Mouse (Mus musculus) limb, embryonic 10.5 days (tissue): ENCODE data around the gene Cops6. TPM values are rescaled to one million over a fixed set of nuclear protein-coding genes. Genes with fewer than 3 reads are reported as not detected.
A peak's percentile ranks its signal among the peaks of the same experiment; 100 is the strongest.

Source experiments
- DNase-seq: peaks from one replicate; pipeline ENCODE4 v3.0.0-alpha.2; 2017; ENCODE audit warnings: low spot score
- H3K27ac ChIP-seq: fragments of 300-500 bp; sonication (generic); 2 replicates; pipeline ENCODE4 v1.5.1; 2016; ENCODE audit warnings: mild to moderate bottlenecking
- H3K27me3 ChIP-seq: fragments of 300-500 bp; sonication (generic); 2 replicates; pipeline ENCODE4 v1.6.1; 2016; ENCODE audit warnings: low read depth, mild to moderate bottlenecking; ENCODE audit not compliant: poor library complexity, severe bottlenecking
- H3K36me3 ChIP-seq: fragments of 300-500 bp; sonication (generic); 2 replicates; pipeline ENCODE4 v1.6.1; 2016; ENCODE audit warnings: mild to moderate bottlenecking, moderate library complexity
- H3K4me1 ChIP-seq: fragments of 300-500 bp; sonication (generic); 2 replicates; pipeline ENCODE4 v1.6.1; 2016
- H3K4me3 ChIP-seq: fragments of 300-500 bp; sonication (generic); 2 replicates; pipeline ENCODE4 v1.5.1; 2016; ENCODE audit warnings: mild to moderate bottlenecking, moderate library complexity
- H3K9me3 ChIP-seq: fragments of 300-500 bp; sonication (generic); replicated peaks from 2 replicates; pipeline ENCODE4 v1.6.1; 2016; ENCODE audit warnings: mild to moderate bottlenecking
- WGBS: fragments of 180-500 bp; shearing (Covaris S2); methylation state at CpG from one replicate; pipeline ENCODE4 v1.1.7; 2016; 5-methylcytosine and 5-hydroxymethylcytosine counted together
- polyA plus RNA-seq: library from polyadenylated mRNA; unstranded; fragments of >200 nt; fragmentation: Nextera tagmentation; extraction: Ambion mirVana; gene quantifications from 2 replicates; pipeline ENCODE4 v1.2.1, GENCODE M21; 2016

Gene Cops6
- polyA plus RNA-seq, 1 experiment from 2014 or later = 386 TPM

DNA sequence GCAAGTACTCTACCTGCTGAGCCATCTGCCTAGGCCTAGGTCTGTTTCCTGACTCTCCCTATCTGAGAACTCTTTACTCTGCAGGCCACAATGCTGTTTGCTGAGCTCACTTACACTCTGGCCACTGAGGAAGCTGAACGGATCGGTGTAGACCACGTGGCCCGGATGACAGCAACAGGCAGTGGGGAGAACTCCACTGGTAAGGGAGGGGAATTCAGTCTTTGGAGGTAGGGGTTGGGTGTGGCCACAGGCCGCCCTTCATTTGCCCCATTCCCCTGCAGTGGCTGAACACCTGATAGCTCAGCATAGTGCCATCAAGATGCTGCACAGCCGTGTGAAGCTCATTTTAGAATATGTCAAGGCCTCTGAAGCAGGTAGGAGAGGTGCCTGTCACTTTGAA is 2.2 kb downstream of the Cops6 start:
- 82% methylated on average over 6 of the region's 6 CpGs for WGBS
- DNase-seq = no peak
- peaks cover 63% of the 10 kb centered on the region for H3K36me3 ChIP-seq
- H3K4me3 ChIP-seq = 0 out of 2 replicates have a peak overlapping the region, but pooled peaks have one; percentile 10
- H3K27me3 ChIP-seq = no peaks in the 10 kb centered on the region
- peaks cover 22% of the 10 kb centered on the region for H3K4me1 ChIP-seq
- H3K27ac ChIP-seq = no peak overlapping the region
- H3K9me3 ChIP-seq = no peaks in the 10 kb centered on the region

DNA sequence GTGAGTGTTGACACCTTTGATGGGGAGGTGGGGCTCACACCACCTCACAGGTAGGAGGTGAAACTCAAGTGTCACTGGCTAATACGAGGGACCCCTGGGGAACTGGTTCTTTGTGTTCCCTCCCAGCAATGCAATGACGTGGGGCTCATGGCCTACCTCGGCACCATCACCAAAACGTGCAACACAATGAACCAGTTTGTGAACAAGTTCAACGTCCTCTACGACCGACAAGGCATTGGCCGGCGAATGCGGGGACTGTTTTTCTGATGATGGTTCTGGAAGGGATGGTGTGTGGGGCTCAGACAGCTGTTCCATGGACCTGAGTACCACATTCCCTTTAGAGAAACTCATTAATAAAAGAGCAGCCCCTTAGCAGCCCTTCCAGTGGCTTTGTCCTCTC is 2.7 kb downstream of the Cops6 start:
- Histone ChIP-seq H3K9me3 (no peaks in the 10 kb centered on the region), H3K27ac (no peak overlapping the region), H3K4me3 (no peak overlapping the region), H3K27me3 (no peaks in the 10 kb centered on the region), H3K36me3 (peaks cover 69% of the 10 kb centered on the region), H3K4me1 (peaks cover 22% of the 10 kb centered on the region)
- no peak for DNase-seq
- 76% methylated on average over 10 of the region's 10 CpGs for WGBS

DNA sequence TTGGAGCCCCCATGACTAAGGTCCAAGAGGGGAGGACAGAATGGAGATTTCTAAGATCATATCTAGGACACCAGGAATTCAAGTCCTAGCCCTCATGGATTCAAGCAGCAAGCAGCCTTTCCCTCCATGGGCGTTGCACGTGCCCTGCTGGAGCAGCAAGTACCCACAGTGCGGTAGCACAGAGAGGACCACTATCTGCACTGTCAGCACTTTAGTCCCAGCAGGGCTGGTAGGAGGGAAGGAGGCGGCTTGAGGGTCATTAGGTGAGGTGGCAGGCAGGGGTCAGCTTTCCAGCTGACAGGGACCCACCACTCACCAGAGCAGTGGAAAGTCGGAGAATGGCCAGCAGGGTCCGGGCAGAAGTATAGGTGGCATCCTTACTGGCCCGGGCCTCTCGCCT is 4.7 kb downstream of the Cops6 start:
- H3K27me3 ChIP-seq = no peaks in the 10 kb centered on the region
- peaks cover 25% of the 10 kb centered on the region for H3K4me1 ChIP-seq
- H3K36me3 ChIP-seq = peaks cover 84% of the 10 kb centered on the region
- WGBS = 79% methylated on average over 8 of the region's 8 CpGs
- no peak overlapping the region for H3K4me3 ChIP-seq
- H3K9me3 ChIP-seq = no peaks in the 10 kb centered on the region
- DNase-seq = no peak
- H3K27ac ChIP-seq = no peak overlapping the region

DNA sequence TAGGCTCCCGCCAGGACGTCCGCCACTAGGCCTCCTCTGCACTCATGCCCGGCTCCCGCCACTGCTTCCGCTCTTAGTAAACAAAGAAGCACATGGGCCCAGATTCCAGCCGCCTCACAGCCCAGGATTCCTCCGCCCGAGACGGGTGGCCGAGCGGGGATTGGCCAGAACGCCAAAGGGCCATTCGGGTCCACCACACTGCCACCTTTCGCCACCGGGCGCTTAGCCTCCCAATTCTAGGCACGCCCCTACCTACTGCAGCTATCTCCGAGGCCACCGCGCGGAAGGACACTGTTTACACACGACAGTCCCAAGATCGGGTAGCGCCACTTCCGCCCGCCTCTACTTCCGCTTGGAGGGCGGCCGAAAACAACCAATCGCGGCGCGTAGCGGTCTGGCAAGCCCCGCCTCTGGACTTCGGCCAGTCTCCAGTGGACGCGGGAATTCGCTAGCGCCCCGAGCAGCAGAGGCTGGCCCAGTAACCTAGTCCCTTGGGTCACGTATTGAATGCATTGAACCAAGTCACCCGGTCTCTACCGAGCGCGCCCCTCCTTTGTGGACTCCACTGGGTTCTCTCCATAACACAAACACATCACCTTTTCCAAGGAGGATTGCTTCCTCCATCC is 10.2 kb downstream of the Cops6 start:
- Histone ChIP-seq H3K27ac (peak overlapping the region; percentile 96), H3K27me3 (no peaks in the 10 kb centered on the region), H3K4me1 (peaks cover 15% of the 10 kb centered on the region), H3K4me3 (peak overlapping the region; percentile 84), H3K9me3 (no peaks in the 10 kb centered on the region), H3K36me3 (peaks cover 74% of the 10 kb centered on the region)
- DNase-seq = peak; percentile 98
- WGBS = under 1% methylated on average over 47 of the region's 47 CpGs

DNA sequence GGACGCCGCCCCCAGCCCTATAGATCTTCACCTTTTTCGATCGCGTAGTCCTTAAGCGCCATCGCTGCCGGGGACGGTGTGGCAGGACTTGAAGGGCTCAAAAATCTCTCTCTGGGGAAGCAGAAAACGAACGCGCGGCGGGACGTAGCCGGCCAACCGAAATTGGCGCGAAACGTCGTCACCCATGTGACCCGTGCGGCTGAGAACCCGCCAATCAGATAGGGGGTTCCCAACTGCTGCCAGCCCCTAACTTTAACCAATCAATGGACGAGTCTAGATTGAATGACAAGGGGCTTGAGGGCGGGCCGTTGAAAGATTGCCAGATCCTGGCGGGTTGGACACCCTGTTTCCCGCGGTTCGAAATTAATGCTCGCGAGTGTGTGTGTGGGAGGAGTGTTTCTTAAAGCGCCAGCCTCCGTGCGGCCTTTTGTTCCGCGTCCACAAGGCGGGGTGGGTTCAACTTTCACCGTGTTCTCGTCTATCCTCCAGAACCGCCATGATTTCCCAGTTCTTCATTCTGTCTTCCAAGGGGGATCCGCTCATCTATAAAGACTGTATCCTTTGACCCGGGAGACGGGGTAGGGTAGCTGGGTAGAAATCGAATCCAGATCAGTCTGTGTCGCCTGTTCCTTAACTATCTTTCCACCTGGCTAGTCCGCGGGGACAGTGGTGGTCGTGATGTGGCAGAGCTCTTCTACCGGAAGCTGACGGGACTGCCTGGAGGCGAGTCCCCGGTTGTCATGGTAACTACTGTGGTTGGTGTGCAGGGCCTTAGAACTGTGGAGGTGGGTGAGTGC is 11.0 kb downstream of the Cops6 start, which contains the start of the genes Ap4m1 and Mcm7:
Gene Ap4m1, plus strand, starts transcription at position 308 of the 797 bp plus-strand sequence.
Gene Mcm7, minus strand, starts transcription at position 728 of the 797 bp plus-strand sequence.
- peaks cover 73% of the 10 kb centered on the region for H3K36me3 ChIP-seq
- WGBS = under 1% methylated on average over 54 of the region's 54 CpGs

DNA sequence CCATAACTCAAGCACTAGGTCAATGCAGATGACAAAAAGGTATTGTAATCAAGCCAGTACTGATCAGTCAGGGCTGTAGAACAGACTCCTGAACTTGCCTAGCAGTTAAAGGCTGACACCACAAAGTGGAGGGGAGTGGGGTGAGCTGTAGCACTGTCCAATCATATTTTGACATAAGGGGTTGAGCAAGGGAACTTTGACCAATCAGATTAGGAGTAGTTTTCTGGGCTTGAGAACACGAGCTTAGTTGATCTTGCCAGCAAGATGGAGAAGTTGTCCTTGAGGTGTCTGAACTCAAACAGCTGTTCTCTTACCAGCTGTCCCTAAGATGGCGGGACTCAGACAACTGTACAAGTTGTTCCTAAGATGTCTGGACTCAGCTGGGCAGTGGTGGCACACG is 12.3 kb downstream of the Cops6 start:
- H3K36me3 ChIP-seq = peaks cover 73% of the 10 kb centered on the region
- peak overlapping the region; percentile 84 for H3K4me3 ChIP-seq
- H3K27me3 ChIP-seq = no peaks in the 10 kb centered on the region
- peaks cover 15% of the 10 kb centered on the region for H3K4me1 ChIP-seq
- 82% methylated on average over 3 of the region's 3 CpGs for WGBS
- H3K9me3 ChIP-seq = no peaks in the 10 kb centered on the region
- no peak overlapping the region for H3K27ac ChIP-seq
- DNase-seq = no peak

More for the DNA sequence above, 11.0 kb downstream of the Cops6 start, which contains the start of the genes Ap4m1 and Mcm7:
- Histone ChIP-seq H3K27ac (peak within 1 kb of the TSS; percentile 96), H3K27me3 (no peaks in the 10 kb centered on the region), H3K9me3 (no peaks in the 10 kb centered on the region), H3K4me1 (peaks cover 15% of the 10 kb centered on the region), H3K4me3 (peak within 1 kb of the TSS; percentile 84)
- peak; percentile 89 for DNase-seq

DNA sequence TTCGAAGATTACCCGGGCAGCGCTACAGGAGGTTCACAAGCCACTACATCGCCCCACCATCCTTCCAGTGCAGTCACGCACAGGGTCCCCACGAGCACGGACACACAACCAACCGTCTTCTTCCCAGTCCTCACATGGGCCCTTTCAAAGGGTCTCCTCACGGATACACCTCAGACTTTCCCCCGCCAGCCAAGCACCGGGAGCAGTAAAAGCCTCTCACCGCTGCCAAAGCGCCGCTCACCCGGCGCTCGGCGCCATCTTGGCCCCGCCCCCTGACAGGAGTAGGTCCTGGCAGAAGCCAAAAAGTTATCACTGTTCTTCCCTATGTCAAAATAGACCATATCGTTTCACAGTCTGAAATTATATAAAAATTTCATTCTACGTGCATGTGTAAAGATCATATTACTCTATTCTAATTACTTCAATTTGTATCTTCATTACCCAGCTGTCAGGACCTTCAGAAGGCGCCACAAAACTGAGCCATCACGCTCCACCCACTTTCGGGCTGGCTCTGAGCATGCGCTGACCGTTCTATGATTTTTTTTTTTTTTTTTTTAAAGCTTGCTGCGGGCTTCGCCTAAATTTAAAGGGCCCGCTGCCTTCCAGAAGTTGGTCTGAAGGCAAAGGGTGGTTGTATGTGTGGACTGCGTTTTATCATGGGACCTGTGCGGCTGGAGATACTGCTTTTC is 26.2 kb downstream of the Cops6 start, which contains the start of the genes Taf6 and Cnpy4:
Gene Taf6, minus strand, starts transcription at position 502 of the 689 bp plus-strand sequence.
Gene Cnpy4, plus strand, starts transcription at position 536 of the 689 bp plus-strand sequence.
- under 1% methylated on average over 31 of the region's 31 CpGs for WGBS
- peaks cover 58% of the 10 kb centered on the region for H3K36me3 ChIP-seq
- no peaks in the 10 kb centered on the region for H3K9me3 ChIP-seq
- H3K4me1 ChIP-seq = peaks cover 11% of the 10 kb centered on the region
- H3K27me3 ChIP-seq = no peaks in the 10 kb centered on the region
- H3K27ac ChIP-seq = peak within 1 kb of the TSS; percentile 93
- H3K4me3 ChIP-seq = peak within 1 kb of the TSS; percentile 69
- DNase-seq = peak; percentile 84

DNA sequence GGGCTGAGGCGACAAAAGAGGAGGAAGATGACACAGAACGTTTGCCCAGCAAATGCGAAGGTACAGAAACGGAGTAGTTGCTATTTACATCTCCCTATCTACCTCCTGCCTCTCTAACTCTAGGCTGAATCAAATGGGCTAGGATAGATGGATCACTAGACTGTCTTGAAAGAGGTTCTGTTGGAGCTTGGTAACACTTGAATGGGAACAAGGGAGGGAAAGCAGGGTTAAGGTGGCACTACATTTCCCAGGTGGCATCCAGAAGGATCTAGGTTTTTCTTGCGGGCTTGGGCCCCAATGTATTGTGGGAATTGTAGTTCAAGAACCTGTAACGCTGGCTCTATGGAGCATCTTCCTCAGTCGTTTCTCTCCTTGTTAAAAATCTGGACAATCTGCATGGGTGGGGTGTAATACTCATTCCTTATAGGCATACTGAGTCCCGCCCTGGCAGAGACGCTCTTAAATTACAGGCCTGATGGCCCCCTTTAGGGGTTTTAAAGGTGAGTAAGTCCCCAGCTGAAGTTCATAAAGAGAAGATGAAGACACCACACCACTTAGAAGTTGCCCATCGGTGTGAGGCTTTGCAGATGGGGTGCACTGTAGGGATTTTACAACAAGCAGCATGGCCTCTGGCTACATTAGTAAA is 26.9 kb downstream of the Cops6 start:
- H3K36me3 ChIP-seq = peaks cover 58% of the 10 kb centered on the region
- H3K27ac ChIP-seq = peak overlapping the region; percentile 93
- H3K4me1 ChIP-seq = peaks cover 11% of the 10 kb centered on the region
- no peaks in the 10 kb centered on the region for H3K27me3 ChIP-seq
- 2% methylated on average over 10 of the region's 10 CpGs for WGBS
- DNase-seq = peak; percentile 43
- H3K4me3 ChIP-seq = peak overlapping the region; percentile 69
- no peaks in the 10 kb centered on the region for H3K9me3 ChIP-seq

DNA sequence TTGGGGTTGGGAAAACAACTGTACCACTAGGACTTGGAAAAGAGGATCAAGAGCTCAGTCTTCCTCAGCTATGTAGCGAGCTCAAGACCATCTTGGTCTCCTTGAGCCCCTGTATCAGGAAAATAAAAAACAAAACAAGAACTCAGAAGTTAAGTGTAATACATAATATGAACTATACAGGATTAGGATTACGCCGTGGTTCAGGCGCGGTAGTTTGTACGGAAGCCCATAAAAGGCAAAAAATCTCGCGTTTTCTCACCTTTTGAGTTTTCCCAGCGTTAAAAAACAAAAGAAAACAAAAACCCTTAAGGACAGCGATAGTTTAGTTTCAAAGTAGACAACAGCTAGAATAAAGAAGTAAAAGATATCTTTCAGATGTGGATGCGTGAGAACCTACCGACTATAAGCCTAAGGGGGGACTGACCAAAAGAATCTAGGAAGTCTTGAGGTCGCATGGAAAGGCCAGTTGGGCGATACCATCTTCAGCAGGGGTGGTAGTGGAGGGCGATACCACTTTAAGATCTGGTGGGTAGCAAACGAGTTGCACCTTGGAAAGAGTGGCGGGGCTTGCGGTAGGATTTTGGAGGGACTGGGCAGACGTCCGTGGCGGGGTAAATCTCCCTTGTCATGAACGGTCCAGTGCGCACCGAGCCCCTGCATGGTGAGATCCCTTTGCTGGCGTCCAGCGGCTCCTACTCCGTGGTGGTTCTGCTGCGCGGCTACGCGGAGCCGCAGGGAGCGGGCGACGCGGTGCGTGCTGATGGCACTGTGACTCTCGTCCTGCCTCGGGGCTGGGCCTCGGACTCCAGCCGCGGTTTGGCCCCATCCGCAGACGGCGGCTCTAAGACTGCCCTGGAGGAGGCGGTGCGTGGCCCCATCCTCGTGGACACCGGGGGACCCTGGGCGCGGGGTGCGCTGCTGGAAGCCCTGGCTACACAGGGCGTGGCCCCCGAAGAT is 33.2 kb downstream of the Cops6 start, which contains the start of gene Mblac1:
Gene Mblac1, plus strand, starts transcription at position 544 of the 957 bp plus-strand sequence.
- Histone ChIP-seq H3K9me3 (no peaks in the 10 kb centered on the region), H3K36me3 (peaks cover 47% of the 10 kb centered on the region), H3K27me3 (no peaks in the 10 kb centered on the region), H3K27ac (peak within 1 kb of the TSS; percentile 94), H3K4me1 (peaks cover 13% of the 10 kb centered on the region), H3K4me3 (peak within 1 kb of the TSS; percentile 82)
- WGBS = 8% methylated on average over 54 of the region's 54 CpGs
- peak; percentile 86 for DNase-seq

DNA sequence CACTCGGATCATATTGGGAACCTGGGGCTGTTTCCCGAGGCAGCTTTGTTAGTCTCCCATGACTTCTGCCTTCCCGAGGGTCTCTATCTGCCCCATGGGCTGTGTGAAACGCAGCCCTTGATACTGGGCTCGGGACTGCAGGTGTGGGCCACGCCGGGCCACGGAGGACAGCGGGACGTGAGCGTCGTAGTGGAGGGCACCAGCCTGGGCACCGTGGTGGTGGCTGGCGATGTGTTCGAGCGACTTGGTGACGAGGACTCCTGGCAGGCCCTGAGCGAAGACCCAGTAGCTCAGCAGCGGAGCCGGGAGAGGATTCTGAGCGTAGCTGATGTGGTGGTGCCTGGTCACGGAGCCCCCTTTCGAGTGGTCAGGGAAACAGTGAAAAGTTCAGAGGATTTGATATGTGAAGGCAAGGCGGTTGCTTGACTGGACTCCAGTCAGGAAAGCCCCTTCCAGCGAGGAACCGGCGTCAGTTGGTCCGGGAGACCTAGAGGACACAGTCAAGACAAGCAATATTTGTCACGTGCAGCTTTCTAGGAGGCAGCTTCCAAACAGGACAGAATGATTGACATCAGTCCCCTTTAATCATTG is 34.0 kb downstream of the Cops6 start:
- H3K4me1 ChIP-seq = peaks cover 13% of the 10 kb centered on the region
- no peaks in the 10 kb centered on the region for H3K9me3 ChIP-seq
- H3K27ac ChIP-seq = peak overlapping the region; percentile 94
- peaks cover 39% of the 10 kb centered on the region for H3K36me3 ChIP-seq
- no peaks in the 10 kb centered on the region for H3K27me3 ChIP-seq
- peak; percentile 69 for DNase-seq
- peak overlapping the region; percentile 82 for H3K4me3 ChIP-seq
- WGBS = 5% methylated on average over 29 of the region's 29 CpGs

DNA sequence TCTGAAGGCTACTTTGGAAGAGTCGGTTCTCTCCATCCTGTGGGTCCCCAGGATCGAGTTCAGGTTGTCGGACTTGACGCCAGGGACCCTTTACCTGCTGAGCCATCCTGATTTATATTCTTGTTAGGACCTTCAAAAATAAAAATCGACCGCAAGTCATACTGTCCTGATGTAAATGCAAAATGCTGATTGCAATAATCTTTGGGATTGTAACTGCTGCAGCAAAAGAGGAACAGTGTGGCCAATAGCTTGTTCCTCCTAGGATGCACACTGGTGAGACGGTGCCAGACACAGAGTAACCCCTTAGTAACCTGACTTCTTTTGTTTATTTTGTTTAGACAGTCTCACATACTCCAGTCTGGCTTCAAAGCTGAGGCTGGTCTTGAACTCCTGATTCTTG is 34.6 kb downstream of the Cops6 start:
- DNase-seq = no peak
- peak overlapping the region; percentile 82 for H3K4me3 ChIP-seq
- H3K9me3 ChIP-seq = no peaks in the 10 kb centered on the region
- H3K4me1 ChIP-seq = peaks cover 13% of the 10 kb centered on the region
- 90% methylated on average over 7 of the region's 7 CpGs for WGBS
- peaks cover 32% of the 10 kb centered on the region for H3K36me3 ChIP-seq
- no peaks in the 10 kb centered on the region for H3K27me3 ChIP-seq
- H3K27ac ChIP-seq = no peak overlapping the region
